Mouse (Mus musculus): ENCODE data around the gene Ift27.

DNA sequence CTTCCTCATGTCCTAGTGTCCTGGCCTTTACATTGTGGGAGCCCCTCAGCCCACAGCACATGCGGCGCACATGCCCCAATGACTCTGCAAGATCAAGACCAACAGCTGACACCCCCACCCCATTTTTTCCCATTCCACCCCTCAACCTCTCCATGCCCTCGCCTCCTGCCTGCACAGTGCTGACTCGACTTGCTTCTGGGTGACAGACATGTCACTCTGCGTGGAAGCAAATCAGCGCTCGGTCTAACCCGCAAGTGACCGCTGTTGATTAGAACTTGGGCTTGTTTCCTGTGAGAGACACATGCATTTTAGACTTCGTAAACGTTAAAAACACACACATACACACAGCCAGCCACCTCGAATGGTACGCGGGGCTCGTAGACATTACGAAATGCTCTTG is 56.2 kb downstream of the Ift27 start:
- TF ChIP-seq POLR2A (IDR thresholded peaks at IDR 0.05; ENCODE audit: extremely low read depth, insufficient read depth, low read length) (no peak), CTCF (IDR thresholded peaks at IDR 0.05; ENCODE audit: extremely low read depth, insufficient read depth, low read length) (no peak)
